Mouse (Mus musculus): ENCODE results near the gene Bag6. TPM values are rescaled to one million over a fixed set of nuclear protein-coding genes. Genes with fewer than 3 reads are reported as not detected.

Bag6 gene
- total RNA-seq, 2 experiments from 2014 or later = 237 to 245 TPM

DNA sequence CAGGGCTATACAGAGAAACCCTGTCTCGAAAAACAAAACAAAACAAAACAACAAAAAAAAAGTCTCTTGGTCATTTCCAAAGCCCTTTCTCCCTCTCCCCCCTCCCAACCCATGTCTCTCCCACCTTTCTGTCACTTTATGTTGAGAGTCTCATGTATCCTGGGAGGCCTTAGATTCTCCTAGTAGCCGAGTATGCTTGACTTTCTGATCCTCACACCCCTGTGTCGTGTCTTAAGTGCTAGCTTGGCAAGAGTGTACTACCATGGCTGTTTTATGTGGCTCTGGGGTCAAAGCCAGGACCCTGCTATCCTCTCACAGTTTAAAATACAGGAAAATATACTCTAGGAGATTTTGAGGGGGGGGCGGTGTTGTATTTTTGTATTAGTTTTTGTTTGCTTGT is 52.4 kb downstream of the Bag6 start:
- intact Hi-C loops (cut with DNase I) = no loop called here
- no peak for DNase-seq

DNA sequence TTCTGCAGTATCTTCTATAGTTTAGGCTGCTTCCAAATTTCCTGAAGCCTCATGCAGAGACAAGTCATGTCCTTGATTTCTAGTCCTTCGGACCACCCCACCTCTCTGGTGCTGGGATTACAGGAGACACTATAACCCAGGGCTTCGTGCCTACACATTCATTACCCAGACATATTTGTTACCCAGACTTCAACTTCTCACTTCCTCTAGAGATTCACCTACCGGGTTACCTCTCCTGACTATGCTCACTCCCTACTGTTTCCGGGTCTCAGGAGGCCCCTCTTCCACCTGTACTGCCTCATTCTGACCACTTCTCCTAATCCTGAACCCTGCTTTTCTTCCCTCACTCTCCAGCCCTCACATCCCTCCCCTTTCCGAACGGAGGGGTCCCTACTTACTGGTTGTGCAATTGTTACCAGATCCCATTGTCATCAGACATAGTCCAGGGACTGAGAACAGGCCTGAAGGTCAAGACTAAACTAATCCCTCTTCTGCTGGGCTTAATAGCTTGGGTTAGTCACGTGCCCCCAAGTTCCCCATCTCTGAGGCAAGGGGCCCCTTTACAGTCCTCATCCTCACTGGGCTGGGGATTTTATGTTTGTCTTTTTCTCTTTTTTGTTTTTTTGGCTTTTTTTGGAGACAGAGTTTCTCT is 53.1 kb downstream of the Bag6 start, which contains the start of gene Lst1:
Lst1 (minus strand) TSS at position 481 of the 652 bp plus-strand sequence.
- DNase-seq = no peak
- intact Hi-C loops (cut with DNase I) = no loop called here

DNA sequence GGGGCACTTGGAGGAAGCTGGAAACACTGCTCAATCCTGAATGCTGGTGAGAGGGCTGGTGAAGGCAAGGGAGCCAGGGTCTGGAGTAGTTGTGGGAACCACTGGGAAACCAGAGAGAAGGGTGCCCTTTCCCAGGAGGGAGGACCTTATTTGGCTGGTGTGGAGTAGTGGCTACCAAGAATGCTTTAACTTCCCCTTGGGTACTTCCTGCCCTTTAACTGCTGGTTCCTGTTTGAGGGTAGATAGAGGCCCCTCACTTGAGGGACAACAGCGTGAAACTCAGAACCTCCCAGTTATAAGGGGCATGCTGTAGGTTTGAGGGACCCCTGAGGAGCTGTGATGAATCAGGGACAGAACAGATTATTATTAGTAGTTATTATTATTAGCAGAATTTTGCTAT is 54.2 kb downstream of the Bag6 start:
- DNase-seq = no peak
- intact Hi-C loops (cut with DNase I) = no loop called here

DNA sequence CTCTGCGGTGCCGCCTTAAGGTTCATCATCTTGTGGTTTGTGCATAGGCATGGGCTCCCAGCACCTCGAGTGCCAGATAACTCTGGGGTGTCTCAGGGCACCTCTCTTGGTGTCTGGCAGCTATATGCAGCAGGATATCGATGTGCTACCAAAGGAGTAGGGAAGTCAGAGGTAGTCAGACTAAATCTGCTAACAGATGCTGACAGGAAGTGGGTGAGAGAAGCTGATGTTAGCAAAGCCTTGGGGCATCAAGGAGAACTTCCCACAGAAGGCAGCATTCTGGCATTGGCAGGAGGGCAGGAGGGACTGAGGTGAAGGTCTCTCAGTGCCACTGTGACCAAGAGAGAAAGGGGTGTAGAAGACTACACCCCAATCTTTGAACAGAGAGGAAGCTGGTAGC is 55.1 kb downstream of the Bag6 start:
- no peak for DNase-seq
- intact Hi-C loops (cut with DNase I) = no loop called here

DNA sequence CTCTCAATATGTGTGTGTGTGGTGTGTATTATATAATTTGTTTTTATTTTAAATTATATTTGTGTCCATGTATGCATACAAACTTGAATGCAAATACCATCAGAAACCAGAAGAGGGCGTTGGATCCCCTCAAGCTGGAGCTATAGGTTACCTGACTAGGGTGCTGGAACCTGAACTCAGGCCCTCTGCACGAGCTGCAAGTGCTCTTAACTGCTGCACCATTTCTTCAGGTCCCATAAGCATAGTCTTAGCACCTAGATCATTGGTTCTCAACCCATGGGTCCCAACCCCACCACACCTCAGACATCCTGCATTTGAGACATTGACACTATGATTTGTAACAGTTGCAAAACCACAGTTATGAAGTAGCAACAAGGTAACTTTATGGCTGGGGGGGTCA is 56.7 kb downstream of the Bag6 start:
- intact Hi-C loops (cut with DNase I) = no loop called here
- no peak for DNase-seq

DNA sequence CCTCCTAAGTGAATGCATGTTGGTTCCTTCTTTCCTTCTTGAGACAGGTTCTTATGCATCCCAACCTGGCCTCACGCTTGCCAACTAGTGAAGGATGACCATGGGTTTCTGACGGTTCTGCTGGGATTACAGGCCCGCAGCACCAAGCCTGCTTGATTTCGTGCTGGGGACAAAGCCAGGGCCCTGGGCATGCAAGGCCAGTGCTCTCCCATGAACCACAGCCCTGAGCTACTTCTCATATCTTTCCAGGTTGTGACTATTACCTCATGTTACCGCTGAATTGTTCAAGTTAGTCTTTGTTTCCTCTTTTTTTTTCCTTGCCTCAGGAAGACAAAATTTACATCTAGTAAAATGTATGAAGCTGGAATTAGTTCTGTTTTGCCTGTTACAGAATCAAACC is 57.9 kb downstream of the Bag6 start:
- DNase-seq = no peak
- intact Hi-C loops (cut with DNase I) = no loop called here

DNA sequence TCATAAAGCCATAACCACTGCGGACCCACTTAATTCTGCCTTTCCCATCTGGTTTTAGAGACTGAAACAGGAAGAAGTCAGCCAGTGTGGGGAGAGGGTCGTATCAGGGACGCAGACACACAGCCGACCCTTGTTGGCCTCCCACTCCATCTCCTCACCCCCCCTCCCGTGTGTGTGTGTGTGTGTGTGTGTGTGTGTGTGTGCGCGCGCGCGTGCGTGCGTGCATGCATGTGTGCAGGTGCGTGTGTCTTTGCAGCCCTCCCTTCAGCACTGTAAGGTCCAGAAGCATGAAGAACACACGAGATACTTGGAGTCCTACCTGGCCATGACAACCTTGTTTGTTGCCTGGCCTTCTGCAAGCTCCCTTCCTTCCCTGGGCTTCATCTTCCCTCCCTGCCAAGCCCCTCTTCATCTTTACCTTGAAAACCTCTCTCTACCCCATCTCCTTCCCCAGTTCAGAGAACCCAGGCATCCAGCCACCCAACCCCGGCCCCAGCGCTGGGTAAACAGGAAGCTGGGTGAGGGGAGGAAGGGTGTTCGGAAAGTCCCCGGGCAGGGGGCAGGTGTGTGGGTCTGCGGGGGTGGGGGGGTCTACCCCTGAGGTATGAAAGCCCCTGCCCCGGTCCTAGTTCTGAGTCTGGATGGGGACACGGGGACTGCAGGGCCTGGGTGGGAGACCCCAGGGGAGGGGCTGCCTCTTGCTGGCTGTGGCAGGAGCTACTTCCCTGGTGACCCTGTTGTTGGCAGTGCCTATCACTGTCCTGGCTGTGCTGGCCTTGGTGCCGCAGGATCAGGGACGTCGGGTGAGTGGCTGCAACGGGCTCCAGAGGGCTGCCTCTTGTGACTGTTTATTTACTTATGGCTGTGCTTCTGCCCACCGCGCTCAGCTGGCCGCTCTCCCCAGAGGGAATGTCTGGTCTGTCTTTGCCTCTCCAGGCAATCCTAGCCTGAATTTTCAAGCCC is 59.2 kb downstream of the Bag6 start, which contains the start of gene Ltb:
Ltb (plus strand) TSS at position 559 of the 963 bp plus-strand sequence.
- DNase-seq = no peak
- intact Hi-C loops (cut with DNase I) = no loop called here

DNA sequence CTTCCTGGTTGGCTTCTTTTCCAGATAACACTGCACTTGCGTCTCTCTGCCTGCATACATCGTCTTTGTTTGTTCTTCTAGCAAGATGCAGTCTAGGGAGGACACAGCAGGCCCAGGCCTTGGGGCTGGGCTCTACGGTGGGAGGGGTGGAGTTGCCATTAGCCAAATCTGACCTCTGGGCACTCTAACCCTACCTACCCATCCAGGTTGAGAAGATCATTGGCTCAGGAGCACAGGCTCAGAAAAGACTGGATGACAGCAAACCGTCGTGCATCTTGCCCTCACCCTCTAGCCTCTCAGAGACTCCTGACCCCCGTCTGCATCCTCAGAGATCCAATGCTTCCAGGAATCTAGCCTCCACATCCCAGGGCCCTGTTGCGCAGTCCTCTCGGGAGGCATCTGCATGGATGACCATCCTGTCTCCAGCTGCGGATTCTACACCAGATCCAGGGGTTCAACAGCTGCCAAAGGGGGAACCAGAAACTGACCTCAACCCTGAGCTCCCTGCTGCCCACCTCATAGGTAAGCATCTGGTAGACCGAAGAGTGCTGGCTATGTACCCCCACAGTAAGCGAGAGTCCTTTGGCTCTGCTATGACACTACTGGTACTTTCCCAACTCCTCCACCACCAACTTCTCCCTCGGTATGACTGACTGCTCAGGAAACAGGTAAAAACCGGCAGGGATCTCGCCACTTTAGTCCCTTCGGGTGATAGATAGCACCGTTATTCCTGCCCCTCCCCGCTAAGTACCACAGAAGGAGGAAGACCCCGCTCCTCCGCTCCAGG is 60.1 kb downstream of the Bag6 start:
- intact Hi-C loops (cut with DNase I) = loop anchor here (1.0 to 5.0 kb wide), 2 partner anchors 16 to 37 kb away; partner anchors contain the start of gene Atp6v1g2
- no peak for DNase-seq

DNA sequence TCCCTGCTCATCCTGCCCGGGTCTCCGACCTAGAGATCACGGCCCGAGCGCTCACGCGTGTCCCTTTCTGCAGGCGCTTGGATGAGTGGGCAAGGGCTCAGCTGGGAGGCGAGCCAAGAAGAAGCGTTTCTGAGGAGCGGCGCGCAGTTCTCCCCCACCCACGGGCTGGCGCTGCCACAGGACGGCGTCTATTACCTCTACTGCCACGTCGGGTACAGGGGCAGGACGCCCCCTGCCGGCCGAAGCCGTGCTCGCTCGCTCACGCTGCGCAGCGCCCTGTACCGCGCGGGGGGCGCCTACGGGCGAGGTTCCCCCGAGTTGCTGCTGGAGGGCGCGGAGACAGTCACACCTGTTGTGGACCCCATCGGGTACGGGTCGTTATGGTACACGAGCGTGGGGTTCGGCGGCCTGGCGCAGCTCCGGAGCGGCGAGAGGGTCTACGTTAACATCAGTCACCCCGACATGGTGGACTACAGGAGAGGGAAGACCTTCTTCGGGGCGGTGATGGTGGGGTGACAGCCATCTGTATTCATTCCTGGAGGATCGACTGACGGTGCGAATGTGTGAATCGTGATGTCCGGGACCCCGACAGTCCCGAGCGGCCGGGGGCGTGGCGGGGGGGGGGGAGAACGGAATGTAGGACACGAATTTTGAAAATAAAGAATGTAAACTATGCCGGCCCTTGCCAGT is 60.8 kb downstream of the Bag6 start:
- intact Hi-C loops (cut with DNase I) = loop anchor here (1.0 to 5.0 kb wide), 3 partner anchors 16 to 37 kb away; partner anchors contain the start of genes Atp6v1g2 and Gm16181
- peak; percentile 87 to 92 for DNase-seq

DNA sequence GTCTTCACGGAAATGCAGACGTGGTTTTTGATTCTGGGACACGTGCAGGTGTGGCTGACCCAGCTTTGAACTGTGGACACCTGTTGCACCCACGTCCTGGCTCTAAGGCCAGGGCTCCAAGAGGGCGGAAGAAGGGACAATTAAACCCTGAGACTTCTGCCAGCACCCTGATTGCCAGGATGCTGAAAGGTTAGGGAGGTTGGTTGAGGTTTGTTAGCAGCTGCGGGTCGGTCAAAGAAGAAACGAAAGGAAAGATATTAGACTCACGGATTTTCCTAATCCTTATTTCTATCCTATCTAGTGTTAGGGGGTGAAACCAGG is 61.3 kb downstream of the Bag6 start:
- no peak for DNase-seq
- intact Hi-C loops (cut with DNase I) = loop anchor here (2.0 to 5.0 kb wide), 2 partner anchors 25 to 36 kb away; partner anchors contain the start of genes Atp6v1g2 and Gm16181

Small RNAs within 50 kb of the gene (microRNA-seq; reads per million reads assigned to microRNA genes)
- gene Mir6973a = 0 reads per million in 2 experiments

Other genes starting within 250 kb of the Bag6 start
- 1 to 10 TPM; 4.3 to 6.0 TPM for gene C2, start 236.9 kb upstream of the Bag6 start, total RNA-seq (2021)
- gene Ehmt2, start 236.7 kb upstream of the Bag6 start, total RNA-seq (2021) = 10 to 100 TPM; 45.2 to 49.4 TPM
- gene Slc44a4, start 220.7 kb upstream of the Bag6 start, total RNA-seq (2021) = under 1 TPM in 1 of 2 experiments, not detected in 1; 0.17 TPM
- 10 to 100 TPM; 14.0 to 14.6 TPM for gene Neu1, start 203.9 kb upstream of the Bag6 start, total RNA-seq (2021)
- gene Hspa1b, start 175.9 kb upstream of the Bag6 start, total RNA-seq (2021) = 1 to 10 TPM; 3.8 to 3.9 TPM
- gene Gm20481, start 165.3 kb upstream of the Bag6 start, total RNA-seq (2021) = not detected
- 1 to 10 TPM; 2.3 to 3.3 TPM for gene Hspa1a, start 163.0 kb upstream of the Bag6 start, total RNA-seq (2021)
- 1 to 10 TPM; 2.7 to 4.7 TPM for gene Hspa1l, start 162.5 kb upstream of the Bag6 start, total RNA-seq (2021)
- 10 to 100 TPM; 19.2 to 25.0 TPM for gene Lsm2, start 153.3 kb upstream of the Bag6 start, total RNA-seq (2021)
- gene Vars, start 134.2 kb upstream of the Bag6 start, total RNA-seq (2021) = 10 to 100 TPM; 24.5 to 26.0 TPM
- gene Vwa7, start 118.6 kb upstream of the Bag6 start, total RNA-seq (2021) = 1 to 10 TPM; 5.3 to 5.9 TPM
- under 1 TPM; 0.34 to 0.48 TPM for gene Sapcd1, start 107.2 kb upstream of the Bag6 start, total RNA-seq (2021)
- gene Msh5, start 88.4 kb upstream of the Bag6 start, total RNA-seq (2021) = 1 to 10 TPM; 1.6 to 2.0 TPM
- gene Clic1, start 85.2 kb upstream of the Bag6 start, total RNA-seq (2021) = 10 to 100 TPM; 61.6 to 72.9 TPM
- gene Ddah2, start 76.1 kb upstream of the Bag6 start, total RNA-seq (2021) = 10 to 100 TPM; 49.3 to 50.0 TPM
- not detected for gene Ly6g6c, start 69.8 kb upstream of the Bag6 start, total RNA-seq (2021)
- under 1 TPM; 0.61 to 0.74 TPM for gene Mpig6b, start 69.0 kb upstream of the Bag6 start, total RNA-seq (2021)
- not detected for gene Ly6g6e, start 58.3 kb upstream of the Bag6 start, total RNA-seq (2021)
- gene Ly6g6d, start 57.1 kb upstream of the Bag6 start, total RNA-seq (2021) = 1 to 10 TPM in 1 of 2 experiments, under 1 TPM in 1; 0.67 to 3.3 TPM
- not detected for gene Ly6g6f, start 49.6 kb upstream of the Bag6 start, total RNA-seq (2021)
- gene Abhd16a, start 45.9 kb upstream of the Bag6 start, total RNA-seq (2021) = 10 to 100 TPM; 53.7 to 56.7 TPM
- not detected for gene Ly6g5c, start 26.9 kb upstream of the Bag6 start, total RNA-seq (2021)
- under 1 TPM in 1 of 2 experiments, not detected in 1; 0.41 TPM for gene Ly6g5b, start 19.8 kb upstream of the Bag6 start, total RNA-seq (2021)
- gene Gpank1, start 13.7 kb upstream of the Bag6 start, total RNA-seq (2021) = 1 to 10 TPM; 7.0 to 7.7 TPM
- gene Csnk2b, start 13.1 kb upstream of the Bag6 start, total RNA-seq (2021) = 100 to 1,000 TPM; 172 to 176 TPM
- gene D17H6S53E, start 8.8 kb upstream of the Bag6 start, total RNA-seq (2021) = 10 to 100 TPM; 28.0 to 29.6 TPM
- not detected for gene Apom, start 3.1 kb upstream of the Bag6 start, total RNA-seq (2021)
- gene Prrc2a, start 29.7 kb downstream of the Bag6 start, total RNA-seq (2021) = 100 to 1,000 TPM; 148 to 174 TPM
- gene Aif1, start 40.9 kb downstream of the Bag6 start, total RNA-seq (2021) = 1 to 10 TPM; 1.4 to 2.8 TPM
- 1 to 10 TPM; 3.8 to 4.0 TPM for gene Lst1, start 53.3 kb downstream of the Bag6 start, total RNA-seq (2021)
- gene Ltb, start 59.3 kb downstream of the Bag6 start, total RNA-seq (2021) = 1 to 10 TPM; 1.2 to 3.8 TPM
- gene Tnf, start 66.8 kb downstream of the Bag6 start, total RNA-seq (2021) = under 1 TPM; 0.29 to 0.39 TPM
- gene Lta, start 70.2 kb downstream of the Bag6 start, total RNA-seq (2021) = under 1 TPM in 1 of 2 experiments, not detected in 1; 0.20 TPM
- gene Gm16181, start 85.7 kb downstream of the Bag6 start, total RNA-seq (2021) = under 1 TPM in 1 of 2 experiments, not detected in 1; 0.71 TPM
- 1 to 10 TPM; 4.1 to 4.4 TPM for gene Atp6v1g2, start 98.5 kb downstream of the Bag6 start, total RNA-seq (2021)
- gene Nfkbil1, start 100.6 kb downstream of the Bag6 start, total RNA-seq (2021) = 10 to 100 TPM in 1 of 2 experiments, 1 to 10 TPM in 1; 8.4 to 10.4 TPM
- 100 to 1,000 TPM; 107 to 118 TPM for gene Ddx39b, start 106.6 kb downstream of the Bag6 start, total RNA-seq (2021)
- 10 to 100 TPM; 77.3 to 77.5 TPM for gene H2-D1, start 127.6 kb downstream of the Bag6 start, total RNA-seq (2021)
- 1 to 10 TPM in 1 of 2 experiments, under 1 TPM in 1; 0.57 to 1.2 TPM for gene H2-Q1, start 185.2 kb downstream of the Bag6 start, total RNA-seq (2021)
- 1 to 10 TPM; 1.1 to 3.7 TPM for gene H2-Q2, start 207.1 kb downstream of the Bag6 start, total RNA-seq (2021)
- 1 to 10 TPM; 9.2 to 9.8 TPM for gene H2-Q4, start 244.4 kb downstream of the Bag6 start, total RNA-seq (2021)